Mouse (Mus musculus) cerebellum, adult (tissue): ENCODE data around the gene Gm156.
"Not testable (repeated sequence)": the region's sequence is repeated elsewhere in the genome, so short reads cannot be mapped to it uniquely, and the experiment has no call there.

Experiments used
- ATAC-seq: cut with Nextera tagmentation; 2 replicates; pipeline ENCODE4 v1.9.2; 2017; ENCODE audit warnings: mild to moderate bottlenecking, moderate library complexity, mixed read lengths; ENCODE audit not compliant: insufficient number of reproducible peaks, low FRiP score, low TSS enrichment

The Gm156 gene

DNA sequence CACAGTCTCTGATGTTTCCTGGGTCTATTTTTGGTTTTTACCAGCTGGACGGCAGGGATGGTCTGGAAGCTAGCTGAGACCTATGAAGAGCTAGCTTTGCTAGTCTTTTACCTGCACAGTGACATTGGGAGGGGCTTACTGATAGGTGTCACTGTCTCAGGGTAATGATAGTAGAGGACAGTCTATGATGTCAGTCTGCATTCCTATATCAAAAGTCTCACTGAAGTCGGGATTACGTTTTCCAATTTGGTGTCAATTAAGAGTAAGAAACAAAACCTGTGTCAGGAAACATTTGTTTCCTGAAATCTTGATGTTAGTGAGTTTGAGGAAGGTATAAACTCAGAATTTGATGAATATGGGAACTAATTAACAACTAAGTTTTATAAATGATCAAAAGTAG is at the start of gene Gm156:
TSS of gene Gm156 (minus strand) at position 101 of the 400 bp plus-strand sequence.
- ATAC-seq = not testable (repeated sequence)

- no peak for ATAC-seq
Observed at GRCm38 (mm10) chr6:129825559-129825958, 41.5 kb upstream of the Gm156 start.

DNA sequence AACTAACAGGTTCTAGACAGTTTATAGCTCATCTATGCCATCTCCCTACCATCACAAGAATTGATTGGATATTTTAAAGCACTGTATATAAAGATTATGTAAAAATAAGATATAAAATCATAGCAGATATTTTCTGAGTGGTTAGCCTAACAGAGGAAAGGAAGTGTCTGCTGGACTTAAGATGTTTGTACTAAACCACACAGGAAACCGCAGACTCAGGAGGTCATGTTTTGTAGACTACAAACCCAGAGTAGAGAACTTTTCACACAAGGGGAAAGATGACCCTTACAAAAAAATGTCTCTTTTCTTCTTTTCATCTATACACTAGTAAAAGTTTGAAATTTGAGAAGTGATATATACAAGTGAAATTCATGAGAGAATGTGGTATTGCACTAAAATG is 39.9 kb upstream of the Gm156 start:
- no peak for ATAC-seq

GRCm38 (mm10) chr6:129817731-129818130 is 33.7 kb upstream of the Gm156 start:
- no peak for ATAC-seq

DNA sequence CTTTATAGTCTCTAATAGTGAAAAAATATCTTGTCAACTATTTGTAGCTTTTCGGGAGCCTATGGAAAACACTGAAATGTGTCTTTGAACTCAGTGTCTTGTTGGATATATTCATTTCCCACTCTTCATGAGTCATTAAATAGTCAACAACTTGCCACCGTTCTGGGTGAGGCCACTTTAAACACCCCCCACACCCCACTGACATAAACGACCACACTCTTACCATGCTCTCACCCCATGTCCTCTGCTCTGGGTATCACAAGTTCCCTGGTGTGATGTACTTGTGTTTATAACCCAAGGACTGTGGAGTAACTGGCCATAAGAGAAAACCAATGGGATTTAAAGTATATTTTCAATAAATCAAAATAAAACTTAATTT is 36.4 kb downstream of the Gm156 start:
- ATAC-seq = no peak

DNA sequence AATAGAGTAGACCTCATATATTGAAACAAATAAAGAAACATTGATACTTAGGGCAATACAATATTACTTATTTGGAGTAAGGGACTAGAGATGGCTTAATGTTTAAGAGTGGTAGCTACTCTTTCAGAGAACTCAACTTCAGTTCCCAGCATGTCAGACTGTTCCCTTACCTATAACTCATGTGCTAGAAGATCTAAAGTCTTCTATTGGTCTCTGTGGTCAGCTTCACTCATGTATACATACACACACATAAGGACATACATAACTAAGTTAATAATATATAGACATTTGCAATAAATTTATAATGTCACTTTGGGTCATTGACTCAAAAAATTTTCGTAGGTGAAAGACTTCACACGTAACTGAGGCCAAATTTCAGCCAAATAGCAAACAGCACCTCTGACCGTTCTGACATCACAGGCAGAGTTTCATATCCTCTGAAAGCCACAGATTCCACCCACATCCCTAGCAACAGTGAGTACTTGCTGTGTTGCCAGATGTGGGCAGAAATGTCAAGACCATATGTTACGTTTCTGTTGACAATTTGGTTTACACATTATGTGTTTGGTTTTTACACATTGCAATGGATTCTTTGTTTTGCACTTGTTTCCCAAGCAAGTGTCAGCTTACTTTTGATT is 36.9 kb downstream of the Gm156 start:
- no peak for ATAC-seq

GRCm38 (mm10) chr6:129746151-129746550 is 37.9 kb downstream of the Gm156 start:
- no peak for ATAC-seq

DNA sequence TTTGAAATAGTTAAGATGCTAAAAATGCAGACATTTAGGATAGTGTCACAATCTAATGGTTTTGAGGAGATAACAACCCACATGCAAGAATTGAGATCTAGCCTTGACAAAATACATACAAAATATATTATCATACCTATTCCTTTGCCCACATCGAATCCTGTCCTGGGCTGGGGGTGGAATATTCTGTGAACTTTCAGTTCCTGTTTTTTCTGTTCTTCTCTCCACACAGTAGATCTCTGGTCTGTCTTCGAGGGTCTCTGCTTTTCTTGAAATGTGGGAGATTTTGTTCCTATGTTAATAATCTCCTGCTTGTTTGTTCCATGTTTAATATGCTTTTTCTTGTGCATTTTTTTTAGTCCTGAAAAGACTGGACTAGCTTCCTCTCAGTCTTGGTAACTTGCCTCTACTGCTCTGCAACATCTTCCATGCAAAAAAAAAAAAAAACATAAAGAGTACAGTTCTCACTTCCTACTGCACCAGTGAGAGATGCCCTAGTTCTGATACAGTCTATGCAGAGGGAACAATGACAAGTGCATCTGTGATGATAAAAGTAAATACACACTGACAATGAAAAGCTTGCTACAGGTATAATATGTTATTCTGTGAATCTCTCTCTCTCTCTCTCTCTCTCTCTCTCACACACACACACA is 43.9 kb downstream of the Gm156 start, which contains the start of gene Klri2:
TSS of gene Klri2 (minus strand) at position 416 of the 653 bp plus-strand sequence.
- no peak for ATAC-seq

DNA sequence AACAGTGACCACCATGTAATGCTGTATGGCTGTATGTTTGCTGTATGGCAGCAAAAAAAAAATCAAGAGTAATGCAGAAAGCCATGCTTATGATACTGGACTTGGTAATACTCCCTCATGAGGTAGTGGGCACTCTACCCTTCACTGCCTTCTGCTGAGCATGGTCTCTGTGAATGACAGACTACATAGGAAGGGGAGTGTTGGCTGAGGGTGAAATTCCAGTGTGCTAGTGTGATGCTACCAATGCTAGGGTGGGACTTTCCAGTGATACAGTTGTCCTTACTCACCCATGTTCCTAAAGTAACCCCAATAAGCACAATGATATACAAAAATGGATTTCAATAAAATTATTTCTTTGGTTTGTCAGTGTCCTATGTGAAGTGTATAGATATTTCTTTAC is 47.7 kb downstream of the Gm156 start:
- no peak for ATAC-seq

GRCm38 (mm10) chr6:129727237-129727636 is 56.8 kb downstream of the Gm156 start:
- no peak for ATAC-seq

- ATAC-seq = no peak
Observed at GRCm38 (mm10) chr6:129721390-129721789, 62.7 kb downstream of the Gm156 start.

- no peak for ATAC-seq
Observed at GRCm38 (mm10) chr6:129720487-129720886, 63.6 kb downstream of the Gm156 start.

GRCm38 (mm10) chr6:129717032-129717431 is 67.0 kb downstream of the Gm156 start, which contains the start of gene Klri1:
Gene Klri1, minus strand, starts transcription at chr6:129717132.
- no peak for ATAC-seq
